Mouse (Mus musculus) kidney, embryonic 16.5 days (tissue): ENCODE data around the gene Pcbd1. TPM values are rescaled to one million over a fixed set of nuclear protein-coding genes. Genes with fewer than 3 reads are reported as not detected.

Experiments used
- ATAC-seq: fragments of 200-750 bp; cut with Nextera tagmentation; 2 replicates; pipeline ENCODE4 v1.8.0; 2017; ENCODE audit warnings: moderate TSS enrichment; ENCODE audit not compliant: low FRiP score, low TSS enrichment
- H3K27ac ChIP-seq: fragments of 300-500 bp; sonication (generic); 2 replicates; pipeline ENCODE4 v1.5.1; 2014; ENCODE audit warnings: low read length
- H3K27me3 ChIP-seq: fragments of 300-500 bp; sonication (generic); 2 replicates; pipeline ENCODE4 v1.6.1; 2014; ENCODE audit warnings: low read length, control low read depth, mixed read lengths; ENCODE audit not compliant: insufficient read depth
- H3K36me3 ChIP-seq: fragments of 300-500 bp; sonication (generic); 2 replicates; pipeline ENCODE4 v1.6.1; 2014; ENCODE audit warnings: low read length, control low read depth, mixed read lengths; ENCODE audit not compliant: insufficient read depth
- H3K4me1 ChIP-seq: fragments of 300-500 bp; sonication (generic); 2 replicates; pipeline ENCODE4 v1.6.1; 2014; ENCODE audit warnings: low read length, control low read depth, mixed read lengths; ENCODE audit not compliant: insufficient read depth
- H3K4me2 ChIP-seq: fragments of 300-500 bp; sonication (generic); replicated peaks from 2 replicates; pipeline ENCODE4 v1.6.1; 2014; ENCODE audit warnings: low read depth, low read length
- H3K4me3 ChIP-seq: fragments of 300-500 bp; sonication (generic); 2 replicates; pipeline ENCODE4 v1.5.1; 2014; ENCODE audit warnings: mild to moderate bottlenecking, low read length
- H3K9ac ChIP-seq: fragments of 300-500 bp; sonication (generic); replicated peaks from 2 replicates; pipeline ENCODE4 v1.6.1; 2014; ENCODE audit warnings: low read length
- H3K9me3 ChIP-seq: fragments of 300-500 bp; sonication (generic); 2 replicates; pipeline ENCODE4 v1.6.1; 2016; ENCODE audit warnings: low read length, control low read depth
- WGBS: fragments of 180-500 bp; shearing (Covaris S2); extraction: QIAGEN DNeasy Blood & Tissue Kit; methylation state at CpG from one replicate; pipeline ENCODE4 v1.1.7; 2014; 5-methylcytosine and 5-hydroxymethylcytosine counted together
- microRNA-seq: library from miRNA; unstranded; fragments of <30 nt; microRNA quantifications from one replicate; pipeline ENCODE4, GENCODE M21; 2016
- polyA plus RNA-seq: library from polyadenylated mRNA; unstranded; fragments of >200 nt; fragmentation: Nextera tagmentation; extraction: Ambion mirVana; gene quantifications from 2 replicates; pipeline ENCODE4 v1.2.1, GENCODE M21; 2015

The Pcbd1 gene
- polyA plus RNA-seq, 1 experiment from 2014 or later, result 183 TPM

- H3K4me3 ChIP-seq, result no peak overlapping the region
- no peak overlapping the region for H3K9ac ChIP-seq
- no peak overlapping the region for H3K4me2 ChIP-seq
- peaks cover 3% of the 10 kb centered on the region; the same call in 1 of the 2 replicates for H3K36me3 ChIP-seq
- H3K9me3 ChIP-seq, result no peaks in the 10 kb centered on the region
- H3K27ac ChIP-seq, result no peak overlapping the region
- H3K4me1 ChIP-seq, result no peaks in the 10 kb centered on the region
- 80% methylated on average over 4 of the region's 4 CpGs for WGBS
- no peak for ATAC-seq
- H3K27me3 ChIP-seq, result no peaks in the 10 kb centered on the region
Observed at GRCm38 (mm10) chr10:61134041-61134440, 44.9 kb downstream of the Pcbd1 start.

- H3K9ac ChIP-seq, result no peak overlapping the region
- H3K27me3 ChIP-seq, result no peaks in the 10 kb centered on the region
- H3K27ac ChIP-seq, result no peak overlapping the region
- 57% methylated on average over 3 of the region's 3 CpGs for WGBS
- H3K36me3 ChIP-seq, result peaks cover 5% of the 10 kb centered on the region; the same call in 1 of the 2 replicates
- H3K4me1 ChIP-seq, result no peaks in the 10 kb centered on the region
- no peaks in the 10 kb centered on the region for H3K9me3 ChIP-seq
- no peak overlapping the region for H3K4me3 ChIP-seq
- ATAC-seq, result no peak
- no peak overlapping the region for H3K4me2 ChIP-seq
Observed at GRCm38 (mm10) chr10:61135226-61135839, 46.2 kb downstream of the Pcbd1 start.

- H3K4me1 ChIP-seq, result no peaks in the 10 kb centered on the region
- ATAC-seq, result no peak
Observed at GRCm38 (mm10) chr10:61137567-61137966, 48.4 kb downstream of the Pcbd1 start.

GRCm38 (mm10) chr10:61143343-61143742 lies 54.2 kb downstream of the Pcbd1 start:
- H3K9me3 ChIP-seq, result no peaks in the 10 kb centered on the region
- H3K4me1 ChIP-seq, result peaks cover 6% of the 10 kb centered on the region; the same call in 1 of the 2 replicates
- peaks cover 8% of the 10 kb centered on the region; the same call in 1 of the 2 replicates for H3K36me3 ChIP-seq
- H3K27me3 ChIP-seq, result no peaks in the 10 kb centered on the region
- H3K4me3 ChIP-seq, result no peak overlapping the region
- no peak overlapping the region for H3K27ac ChIP-seq
- H3K4me2 ChIP-seq, result no peak overlapping the region
- ATAC-seq, result no peak
- no peak overlapping the region for H3K9ac ChIP-seq
- WGBS, result 94% methylated on average over 2 of the region's 2 CpGs

More at GRCm38 (mm10) chr10:61137567-61137966, 48.4 kb downstream of the Pcbd1 start:
- no peak overlapping the region for H3K4me3 ChIP-seq
- H3K27me3 ChIP-seq, result no peaks in the 10 kb centered on the region
- no peaks in the 10 kb centered on the region for H3K9me3 ChIP-seq
- 85% methylated on average over 1 of the region's 1 CpGs for WGBS
- H3K27ac ChIP-seq, result no peak overlapping the region
- H3K36me3 ChIP-seq, result peaks cover 8% of the 10 kb centered on the region; the same call in 1 of the 2 replicates
- H3K9ac ChIP-seq, result no peak overlapping the region
- no peak overlapping the region for H3K4me2 ChIP-seq

Small RNAs within 50 kb of the gene (microRNA-seq; reads per million reads assigned to microRNA genes)
- not detected for gene Gm44308

Other genes with a start within 250 kb of the Pcbd1 start
- gene Sgpl1, start 58.4 kb downstream of the Pcbd1 start, polyA plus RNA-seq, result 75.9 and 76.5 TPM in 2 replicates
- 0.24 TPM in 1 of 2 replicates, not detected in the other for gene Tbata, start 82.6 kb downstream of the Pcbd1 start, polyA plus RNA-seq
- 1.6 and 2.0 TPM in 2 replicates for gene Adamts14, start 184.1 kb downstream of the Pcbd1 start, polyA plus RNA-seq
- not detected in 2 replicates for gene Prf1, start 208.5 kb downstream of the Pcbd1 start, polyA plus RNA-seq